In genomic region chr10:19412926-19413325, GRCm38 (mm10) we compare ENCODE assay signal across 13 mouse cellular contexts. TPM values are rescaled to one million over a fixed set of nuclear protein-coding genes. Genes with fewer than 3 reads are reported as not detected.
DNase-seq lines count a peak whose midpoint lies in the region; ATAC-seq and TF ChIP-seq lines count a peak whose summit lies in the region.
"Had no signal": no experiment of that assay in that cellular context is flagged by ENCODE, and none has a peak within 500 bp of the region (broad histone marks: within the 10 kb centered on the region; RNA-seq: fewer than 3 reads in every experiment).

No protein-coding gene starts in this region.

- H3K79me2 ChIP-seq in liver, adult 2 months (ENCODE audit: control insufficient read depth, insufficient read depth, low read length) = no peaks in the 10 kb centered on the region

- H3K27me3 ChIP-seq in forebrain, postnatal 0 days (ENCODE audit: insufficient read depth, low read length) = no peaks in the 10 kb centered on the region
- no peaks in the 10 kb centered on the region for H3K27me3 ChIP-seq in forebrain, embryonic 12.5 days
- H3K27me3 ChIP-seq in liver, adult 2 months (ENCODE audit: control insufficient read depth, insufficient read depth, low read length) = no peaks in the 10 kb centered on the region
- no peaks in the 10 kb centered on the region for H3K27me3 ChIP-seq in liver, embryonic 12.5 days (replicated peaks)
- no peaks in the 10 kb centered on the region for H3K27me3 ChIP-seq in small intestine, adult 2 months (ENCODE audit: control insufficient read depth, insufficient read depth, low read length)
- H3K27me3 ChIP-seq in forebrain, embryonic 16.5 days (replicated peaks; ENCODE audit: control insufficient read depth, insufficient read depth, low read length) = no peaks in the 10 kb centered on the region
- H3K27me3 ChIP-seq: embryonic facial prominence, embryonic 12.5 days had no signal

- H3K4me3 ChIP-seq in forebrain, postnatal 0 days (ENCODE audit: low read depth, low read length) = no peak overlapping the region
- H3K4me3 ChIP-seq in forebrain, embryonic 12.5 days (replicated peaks) = no peak overlapping the region
- no peak overlapping the region for H3K4me3 ChIP-seq in liver, adult 2 months (ENCODE audit: insufficient read depth, low read depth, low read length)
- H3K4me3 ChIP-seq in liver, embryonic 12.5 days = no peak overlapping the region
- no peak overlapping the region for H3K4me3 ChIP-seq in small intestine, adult 2 months (ENCODE audit: low read depth, low read length)
- H3K4me3 ChIP-seq in forebrain, embryonic 16.5 days (replicated peaks; ENCODE audit: low read length) = no peak overlapping the region
- H3K4me3 ChIP-seq: embryonic facial prominence, embryonic 12.5 days; megakaryocyte, embryonic 14.5 days had no signal

- H3K4me2 ChIP-seq in forebrain, postnatal 0 days (ENCODE audit: low read depth) = no peak overlapping the region
- no peak overlapping the region for H3K4me2 ChIP-seq in forebrain, embryonic 12.5 days
- no peak overlapping the region for H3K4me2 ChIP-seq in liver, embryonic 12.5 days
- H3K4me2 ChIP-seq in forebrain, embryonic 16.5 days (ENCODE audit: low read length) = no peak overlapping the region
- H3K4me2 ChIP-seq: embryonic facial prominence, embryonic 12.5 days had no signal

- TF ChIP-seq CTCF in forebrain, postnatal 0 days (IDR thresholded peaks at IDR 0.05; ENCODE audit: low read depth) = peak; percentile 42
- peak; percentile 51 for TF ChIP-seq CTCF in liver, adult 2 months (IDR thresholded peaks at IDR 0.05; ENCODE audit: low read depth, low read length)
- TF ChIP-seq CTCF in small intestine, adult 2 months (IDR thresholded peaks at IDR 0.05; ENCODE audit: extremely low read depth, insufficient read length, insufficient replicate concordance, low read depth, low read length) = peak; percentile 23; the same call in 1 of the 2 replicates

- no peak for DNase-seq in forebrain, postnatal 0 days
- peak; percentile 24 for DNase-seq in liver, adult 2 months (ENCODE audit: extremely low read depth, low read depth, low spot score)
- peak; percentile 28 for DNase-seq in WW6 (ENCODE audit: low read depth, low spot score)
- no peak for DNase-seq in ovary, postnatal 10 days (ENCODE audit: low spot score)
- DNase-seq: retina, postnatal 1 day had no signal

- WGBS in forebrain, postnatal 0 days = 57% methylated on average over 2 of the region's 2 CpGs
- 48% methylated on average over 2 of the region's 2 CpGs for WGBS in forebrain, embryonic 12.5 days
- 47% methylated on average over 2 of the region's 2 CpGs for WGBS in liver, adult 2 months
- WGBS in liver, embryonic 12.5 days (ENCODE audit: insufficient replicate concordance) = 48% methylated on average over 2 of the region's 2 CpGs
- 64% methylated on average over 2 of the region's 2 CpGs for WGBS in small intestine, adult 2 months
- 58% methylated on average over 2 of the region's 2 CpGs for WGBS in forebrain, embryonic 16.5 days

- H3K9ac ChIP-seq in forebrain, postnatal 0 days = no peak overlapping the region
- H3K9ac ChIP-seq in forebrain, embryonic 12.5 days = no peak overlapping the region
- H3K9ac ChIP-seq in liver, adult 2 months (ENCODE audit: low read depth, low read length) = no peak overlapping the region
- no peak overlapping the region for H3K9ac ChIP-seq in liver, embryonic 12.5 days
- no peak overlapping the region for H3K9ac ChIP-seq in forebrain, embryonic 16.5 days (replicated peaks; ENCODE audit: low read depth, low read length)
- H3K9ac ChIP-seq: embryonic facial prominence, embryonic 12.5 days had no signal

- no peaks in the 10 kb centered on the region for H3K36me3 ChIP-seq in forebrain, postnatal 0 days (ENCODE audit: insufficient read depth)
- no peaks in the 10 kb centered on the region for H3K36me3 ChIP-seq in forebrain, embryonic 12.5 days (replicated peaks)
- H3K36me3 ChIP-seq in liver, adult 2 months (ENCODE audit: control insufficient read depth, insufficient read depth, low read length) = no peaks in the 10 kb centered on the region
- no peaks in the 10 kb centered on the region for H3K36me3 ChIP-seq in liver, embryonic 12.5 days
- H3K36me3 ChIP-seq in small intestine, adult 2 months (ENCODE audit: control insufficient read depth, insufficient read depth, low read length) = no peaks in the 10 kb centered on the region
- H3K36me3 ChIP-seq in forebrain, embryonic 16.5 days (ENCODE audit: control insufficient read depth, insufficient read depth) = no peaks in the 10 kb centered on the region
- H3K36me3 ChIP-seq: embryonic facial prominence, embryonic 12.5 days had no signal

- H3K9me3 ChIP-seq in forebrain, postnatal 0 days (ENCODE audit: low read length) = no peaks in the 10 kb centered on the region
- no peaks in the 10 kb centered on the region for H3K9me3 ChIP-seq in forebrain, embryonic 12.5 days
- no peaks in the 10 kb centered on the region for H3K9me3 ChIP-seq in liver, embryonic 12.5 days (replicated peaks)
- no peaks in the 10 kb centered on the region for H3K9me3 ChIP-seq in forebrain, embryonic 16.5 days (ENCODE audit: control insufficient read depth, low read length)
- H3K9me3 ChIP-seq: embryonic facial prominence, embryonic 12.5 days; megakaryocyte, embryonic 14.5 days had no signal

- no peaks in the 10 kb centered on the region for H3K4me1 ChIP-seq in forebrain, postnatal 0 days (ENCODE audit: insufficient read depth)
- peaks cover 10% of the 10 kb centered on the region; the same call in 1 of the 2 replicates for H3K4me1 ChIP-seq in forebrain, embryonic 12.5 days
- H3K4me1 ChIP-seq in liver, adult 2 months (ENCODE audit: control insufficient read depth, insufficient read depth, low read length) = no peaks in the 10 kb centered on the region
- H3K4me1 ChIP-seq in liver, embryonic 12.5 days = no peaks in the 10 kb centered on the region
- H3K4me1 ChIP-seq in small intestine, adult 2 months (ENCODE audit: control insufficient read depth, insufficient read depth, insufficient read length, low read length) = no peaks in the 10 kb centered on the region
- H3K4me1 ChIP-seq in forebrain, embryonic 16.5 days (replicated peaks; ENCODE audit: control insufficient read depth, insufficient read depth, low read length) = no peaks in the 10 kb centered on the region; the same call in 1 of the 2 replicates
- H3K4me1 ChIP-seq: embryonic facial prominence, embryonic 12.5 days had no signal

- no peak for TF ChIP-seq POLR2A in liver, adult 2 months (IDR thresholded peaks at IDR 0.05; ENCODE audit: extremely low read depth, insufficient read depth, low read length)
- no peak for TF ChIP-seq POLR2A in small intestine, adult 2 months (IDR thresholded peaks at IDR 0.05; ENCODE audit: low read depth, low read length)

- no peak overlapping the region for H3K27ac ChIP-seq in forebrain, postnatal 0 days (ENCODE audit: low read depth, low read length)
- no peak overlapping the region for H3K27ac ChIP-seq in forebrain, embryonic 12.5 days
- H3K27ac ChIP-seq in liver, adult 2 months (replicated peaks; ENCODE audit: insufficient read depth, low read depth, low read length) = no peak overlapping the region
- no peak overlapping the region for H3K27ac ChIP-seq in liver, embryonic 12.5 days
- H3K27ac ChIP-seq in small intestine, adult 2 months (ENCODE audit: insufficient read depth, low read depth, low read length) = no peak overlapping the region
- no peak overlapping the region for H3K27ac ChIP-seq in forebrain, embryonic 16.5 days (ENCODE audit: low read length)
- H3K27ac ChIP-seq: embryonic facial prominence, embryonic 12.5 days had no signal

- ATAC-seq in forebrain, postnatal 0 days = no peak
- ATAC-seq in forebrain, embryonic 12.5 days (ENCODE audit: low FRiP score) = no peak
- no peak for ATAC-seq in liver, embryonic 12.5 days
- no peak for ATAC-seq in forebrain, embryonic 16.5 days

RNA-seq across cellular contexts. Expression of gene Olig3, which starts 56.6 kb away (rescaled TPM):
- 0.08 TPM in 1 of 2 replicates, not detected in the other for total RNA-seq in forebrain, postnatal 0 days (2014; rRNA removed)
- polyA plus RNA-seq in forebrain, postnatal 0 days (2015; fragmentation: Nextera tagmentation; extraction: Ambion mirVana) = 0.06 and 0.65 TPM in 2 replicates
- polyA plus RNA-seq in forebrain, embryonic 12.5 days (2016; fragmentation: Nextera tagmentation; extraction: Ambion mirVana) = 34.1 and 34.3 TPM in 2 replicates
- not detected in 2 replicates for total RNA-seq in liver, adult 2 months (2014; rRNA removed)
- polyA plus RNA-seq in liver, adult 2 months (2012; rRNA removed) = not detected in 2 replicates
- not detected in 2 replicates for polyA plus RNA-seq in liver, embryonic 12.5 days (2016; fragmentation: Nextera tagmentation; extraction: Ambion mirVana)
- polyA plus RNA-seq in small intestine, adult 2 months (2012; rRNA removed) = not detected in 2 replicates
- polyA plus RNA-seq in forebrain, embryonic 16.5 days (2015; fragmentation: Nextera tagmentation; extraction: Ambion mirVana) = 0.87 and 1.6 TPM in 2 replicates
- total RNA-seq: adrenal gland, postnatal 4 days; gastrocnemius, adult 8-10 months had no signal

Comparison
In these comparisons a context has a peak if more than half of its experiments do, and no peak if none do; other contexts are left out.
1. RNA of gene Olig3, which starts 56.6 kb away (polyA plus RNA-seq): 34.1 to 34.3 TPM in forebrain, embryonic 12.5 days; 0.87 to 1.6 TPM in forebrain, embryonic 16.5 days, 0.06 to 0.65 TPM in forebrain, postnatal 0 days, not detected in liver, adult 2 months, not detected in liver, embryonic 12.5 days and not detected in small intestine, adult 2 months; every median in the first group is over 10 times any median in the second.
2. DNase-seq: peak in liver, adult 2 months (single experiment) and WW6 (single experiment); none in forebrain, postnatal 0 days (single experiment) and ovary, postnatal 10 days (single experiment).
3. Peak in every context shown above with its lines, with median percentiles within 50 percentile points of each other: CTCF ChIP-seq.